Mouse (Mus musculus) forebrain, embryonic 16.5 days (tissue): ENCODE data around the gene Rbms1. TPM values are rescaled to one million over a fixed set of nuclear protein-coding genes. Genes with fewer than 3 reads are reported as not detected.

Source experiments
- ATAC-seq: fragments of 200-750 bp; cut with Nextera tagmentation; 2 replicates; pipeline ENCODE4 v1.8.0; 2017; ENCODE audit warnings: mild to moderate bottlenecking, moderate library complexity
- H3K27ac ChIP-seq: fragments of 300-500 bp; sonication (generic); 2 replicates; pipeline ENCODE4 v1.5.1; 2014; ENCODE audit warnings: low read length, control low read depth
- H3K27me3 ChIP-seq: fragments of 300-500 bp; sonication (generic); replicated peaks from 2 replicates; pipeline ENCODE4 v1.6.1; 2014; ENCODE audit warnings: low read length; ENCODE audit not compliant: control insufficient read depth, insufficient read depth
- H3K36me3 ChIP-seq: fragments of 300-500 bp; sonication (generic); 2 replicates; pipeline ENCODE4 v1.6.1; 2014; ENCODE audit not compliant: control insufficient read depth, insufficient read depth
- H3K4me1 ChIP-seq: fragments of 300-500 bp; sonication (generic); replicated peaks from 2 replicates; pipeline ENCODE4 v1.6.1; 2014; ENCODE audit warnings: low read length; ENCODE audit not compliant: control insufficient read depth, insufficient read depth
- H3K4me2 ChIP-seq: fragments of 300-500 bp; sonication (generic); 2 replicates; pipeline ENCODE4 v1.6.1; 2014; ENCODE audit warnings: mild to moderate bottlenecking, low read length, control low read depth
- H3K4me3 ChIP-seq: fragments of 300-500 bp; sonication (generic); replicated peaks from 2 replicates; pipeline ENCODE4 v1.5.1; 2014; ENCODE audit warnings: mild to moderate bottlenecking, low read length, control low read depth
- H3K9ac ChIP-seq: fragments of 300-500 bp; sonication (generic); replicated peaks from 2 replicates; pipeline ENCODE4 v1.6.1; 2014; ENCODE audit warnings: low read depth, low read length, control low read depth
- H3K9me3 ChIP-seq: fragments of 300-500 bp; sonication (generic); 2 replicates; pipeline ENCODE4 v1.6.1; 2016; ENCODE audit warnings: low read length; ENCODE audit not compliant: control insufficient read depth
- WGBS: fragments of 180-500 bp; shearing (Covaris S2); extraction: QIAGEN DNeasy Blood & Tissue Kit; methylation state at CpG from one replicate; pipeline ENCODE4 v1.1.7; 2014; 5-methylcytosine and 5-hydroxymethylcytosine counted together
- polyA plus RNA-seq: library from polyadenylated mRNA; unstranded; fragments of >200 nt; fragmentation: Nextera tagmentation; extraction: Ambion mirVana; gene quantifications from 2 replicates; pipeline ENCODE4 v1.2.1, GENCODE M21; 2015

Gene Rbms1
- polyA plus RNA-seq, 1 experiment from 2014 or later = 23.8 TPM

- no peak overlapping the region for H3K9ac ChIP-seq
- H3K9me3 ChIP-seq = no peaks in the 10 kb centered on the region
- no peak for ATAC-seq
- no peak overlapping the region for H3K4me3 ChIP-seq
- WGBS = 83% methylated on average over 6 of the region's 6 CpGs
- H3K27me3 ChIP-seq = no peaks in the 10 kb centered on the region
- no peak overlapping the region for H3K4me2 ChIP-seq
- no peaks in the 10 kb centered on the region for H3K4me1 ChIP-seq
- H3K36me3 ChIP-seq = no peaks in the 10 kb centered on the region
- H3K27ac ChIP-seq = no peak overlapping the region
Measured at GRCm38 (mm10) chr2:60923111-60923510, 39.9 kb downstream of the Rbms1 start.

GRCm38 (mm10) chr2:60922351-60922750, 40.6 kb downstream of the Rbms1 start:
- ATAC-seq = no peak
- H3K4me2 ChIP-seq = no peak overlapping the region
- no peaks in the 10 kb centered on the region for H3K27me3 ChIP-seq
- H3K4me1 ChIP-seq = no peaks in the 10 kb centered on the region
- no peaks in the 10 kb centered on the region for H3K9me3 ChIP-seq
- H3K9ac ChIP-seq = no peak overlapping the region
- H3K27ac ChIP-seq = no peak overlapping the region
- H3K4me3 ChIP-seq = no peak overlapping the region
- no peaks in the 10 kb centered on the region for H3K36me3 ChIP-seq
- WGBS = 50% methylated on average over 5 of the region's 5 CpGs

GRCm38 (mm10) chr2:60920076-60920475, 42.9 kb downstream of the Rbms1 start:
- no peak overlapping the region for H3K4me2 ChIP-seq
- no peaks in the 10 kb centered on the region for H3K9me3 ChIP-seq
- H3K9ac ChIP-seq = no peak overlapping the region
- WGBS = 85% methylated on average over 3 of the region's 3 CpGs
- no peaks in the 10 kb centered on the region for H3K36me3 ChIP-seq
- H3K4me1 ChIP-seq = no peaks in the 10 kb centered on the region
- no peak overlapping the region for H3K4me3 ChIP-seq
- no peak for ATAC-seq
- H3K27ac ChIP-seq = no peak overlapping the region
- no peaks in the 10 kb centered on the region for H3K27me3 ChIP-seq

GRCm38 (mm10) chr2:60918401-60918800, 44.6 kb downstream of the Rbms1 start:
- no peak overlapping the region for H3K4me3 ChIP-seq
- H3K36me3 ChIP-seq = no peaks in the 10 kb centered on the region
- H3K27ac ChIP-seq = no peak overlapping the region
- ATAC-seq = no peak
- H3K9ac ChIP-seq = no peak overlapping the region
- no peaks in the 10 kb centered on the region for H3K9me3 ChIP-seq
- H3K27me3 ChIP-seq = no peaks in the 10 kb centered on the region
- WGBS = 88% methylated on average over 7 of the region's 7 CpGs
- no peaks in the 10 kb centered on the region for H3K4me1 ChIP-seq
- no peak overlapping the region for H3K4me2 ChIP-seq

DNA sequence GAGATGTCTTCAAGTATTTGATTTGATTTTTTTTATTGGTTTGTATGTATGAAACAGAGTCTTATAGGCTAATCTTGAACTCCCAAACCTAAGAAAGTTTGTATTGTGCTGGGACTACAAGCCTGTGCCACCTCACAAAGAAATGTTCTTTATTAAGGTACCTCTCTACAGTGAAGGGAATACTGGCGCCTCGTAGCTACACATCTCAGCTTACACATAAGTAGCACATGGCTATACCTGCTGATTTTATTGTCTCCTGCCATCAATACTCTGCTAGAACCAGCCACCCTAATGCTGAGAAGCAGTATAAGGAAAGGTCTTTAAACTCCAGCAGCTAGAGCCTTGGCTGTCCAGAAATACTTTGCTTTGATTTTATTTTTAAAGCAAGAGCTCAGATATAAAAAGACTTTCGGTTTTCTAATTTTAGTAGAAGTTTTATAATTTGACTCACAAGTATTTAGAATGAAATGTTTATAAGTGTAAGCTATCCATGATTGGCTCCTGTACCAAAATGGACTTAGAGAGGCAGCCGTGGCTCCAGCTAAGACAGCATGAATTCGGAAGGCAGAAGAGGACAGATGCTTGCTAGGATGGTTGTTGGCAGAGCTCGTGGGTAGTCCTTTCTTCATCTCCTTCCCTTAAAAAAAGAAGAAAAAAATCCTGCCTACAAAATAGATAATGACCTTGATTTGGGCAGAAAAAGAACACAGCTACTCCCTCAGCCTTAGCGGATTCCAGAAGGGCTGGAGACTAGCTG, 48.3 kb downstream of the Rbms1 start:
- no peaks in the 10 kb centered on the region for H3K36me3 ChIP-seq
- no peak for ATAC-seq
- no peak overlapping the region for H3K4me3 ChIP-seq
- H3K27ac ChIP-seq = no peak overlapping the region
- 75% methylated on average over 7 of the region's 7 CpGs for WGBS
- H3K4me2 ChIP-seq = no peak overlapping the region
- no peaks in the 10 kb centered on the region for H3K9me3 ChIP-seq
- no peak overlapping the region for H3K9ac ChIP-seq
- H3K4me1 ChIP-seq = no peaks in the 10 kb centered on the region
- no peaks in the 10 kb centered on the region for H3K27me3 ChIP-seq

DNA sequence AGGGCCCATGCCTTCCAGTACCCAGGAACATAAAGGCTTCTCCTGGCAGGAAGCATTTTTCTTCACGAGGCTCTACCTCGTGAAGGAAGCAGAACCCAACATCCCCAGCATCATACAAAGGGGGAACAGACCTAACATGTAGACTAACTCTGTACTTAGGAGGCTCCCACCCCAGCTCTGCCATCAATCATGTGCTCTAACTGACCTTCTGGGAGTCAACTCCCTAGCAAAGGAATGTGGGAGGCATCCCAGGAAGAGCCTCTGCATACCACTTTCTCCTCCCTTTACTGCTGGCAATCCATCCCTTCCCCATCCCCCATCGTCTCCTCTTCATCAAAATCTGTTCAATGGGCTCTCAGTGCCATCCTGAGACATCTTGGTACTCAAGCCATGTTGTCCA, 49.7 kb downstream of the Rbms1 start:
- Histone ChIP-seq H3K36me3 (no peaks in the 10 kb centered on the region), H3K27ac (no peak overlapping the region), H3K27me3 (no peaks in the 10 kb centered on the region), H3K9me3 (no peaks in the 10 kb centered on the region), H3K4me1 (no peaks in the 10 kb centered on the region), H3K4me3 (no peak overlapping the region), H3K4me2 (no peak overlapping the region), H3K9ac (no peak overlapping the region)
- no peak for ATAC-seq
- WGBS = 70% methylated on average over 3 of the region's 3 CpGs

GRCm38 (mm10) chr2:60911716-60912115, 51.3 kb downstream of the Rbms1 start:
- Histone ChIP-seq H3K9me3 (no peaks in the 10 kb centered on the region), H3K4me2 (no peak overlapping the region), H3K4me1 (no peaks in the 10 kb centered on the region), H3K9ac (no peak overlapping the region), H3K27ac (no peak overlapping the region), H3K4me3 (no peak overlapping the region), H3K36me3 (no peaks in the 10 kb centered on the region), H3K27me3 (no peaks in the 10 kb centered on the region)
- 89% methylated on average over 8 of the region's 8 CpGs for WGBS
- no peak for ATAC-seq

GRCm38 (mm10) chr2:60910820-60911219, 52.2 kb downstream of the Rbms1 start:
- 66% methylated on average over 6 of the region's 6 CpGs for WGBS
- H3K36me3 ChIP-seq = no peaks in the 10 kb centered on the region
- H3K4me2 ChIP-seq = no peak overlapping the region

GRCm38 (mm10) chr2:60908551-60908950, 54.4 kb downstream of the Rbms1 start:
- H3K36me3 ChIP-seq = no peaks in the 10 kb centered on the region
- WGBS = 92% methylated on average over 4 of the region's 4 CpGs

More at GRCm38 (mm10) chr2:60910820-60911219, 52.2 kb downstream of the Rbms1 start:
- Histone ChIP-seq H3K9ac (no peak overlapping the region), H3K4me3 (no peak overlapping the region), H3K27me3 (no peaks in the 10 kb centered on the region), H3K4me1 (no peaks in the 10 kb centered on the region), H3K9me3 (no peaks in the 10 kb centered on the region), H3K27ac (no peak overlapping the region)
- 0 out of 2 replicates have a peak, but pooled peaks have one; percentile 15 for ATAC-seq

GRCm38 (mm10) chr2:60908116-60908515, 54.9 kb downstream of the Rbms1 start:
- Histone ChIP-seq H3K4me2 (no peak overlapping the region), H3K4me1 (no peaks in the 10 kb centered on the region), H3K9ac (no peak overlapping the region), H3K27ac (no peak overlapping the region), H3K4me3 (no peak overlapping the region), H3K27me3 (no peaks in the 10 kb centered on the region), H3K36me3 (no peaks in the 10 kb centered on the region), H3K9me3 (no peaks in the 10 kb centered on the region)
- WGBS = 92% methylated on average over 12 of the region's 12 CpGs
- ATAC-seq = no peak

More at GRCm38 (mm10) chr2:60908551-60908950, 54.4 kb downstream of the Rbms1 start:
- no peak overlapping the region for H3K9ac ChIP-seq
- no peaks in the 10 kb centered on the region for H3K9me3 ChIP-seq
- no peak for ATAC-seq
- H3K4me1 ChIP-seq = no peaks in the 10 kb centered on the region
- no peak overlapping the region for H3K4me3 ChIP-seq
- H3K27me3 ChIP-seq = no peaks in the 10 kb centered on the region
- no peak overlapping the region for H3K4me2 ChIP-seq
- no peak overlapping the region for H3K27ac ChIP-seq
